Mouse (Mus musculus) lung, embryonic 16.5 days (tissue): ENCODE measurements around the gene Ngp. TPM values are rescaled to one million over a fixed set of nuclear protein-coding genes. Genes with fewer than 3 reads are reported as not detected.
"Not testable (repeated sequence)": the region's sequence is repeated elsewhere in the genome, so short reads cannot be mapped to it uniquely, and the experiment has no call there.

Source experiments
- ATAC-seq: fragments of 200-750 bp; cut with Nextera tagmentation; 2 replicates; pipeline ENCODE4 v1.8.0; 2017; ENCODE audit warnings: low read depth, mild to moderate bottlenecking, moderate library complexity
- H3K27ac ChIP-seq: fragments of 300-500 bp; sonication (generic); 2 replicates; pipeline ENCODE4 v1.5.1; 2014; ENCODE audit warnings: mild to moderate bottlenecking, control low read depth, low read length
- H3K27me3 ChIP-seq: fragments of 300-500 bp; sonication (generic); 2 replicates; pipeline ENCODE4 v1.6.1; 2014; ENCODE audit warnings: low read depth, low read length, mixed read lengths; ENCODE audit not compliant: control insufficient read depth, insufficient read depth
- H3K36me3 ChIP-seq: fragments of 300-500 bp; sonication (generic); 2 replicates; pipeline ENCODE4 v1.6.1; 2014; ENCODE audit warnings: low read length; ENCODE audit not compliant: control insufficient read depth, insufficient read depth
- H3K4me1 ChIP-seq: fragments of 300-500 bp; sonication (generic); replicated peaks from 2 replicates; pipeline ENCODE4 v1.6.1; 2014; ENCODE audit warnings: low read length, mixed read lengths; ENCODE audit not compliant: control insufficient read depth, insufficient read depth
- H3K4me2 ChIP-seq: fragments of 300-500 bp; sonication (generic); 2 replicates; pipeline ENCODE4 v1.6.1; 2014; ENCODE audit warnings: low read depth, low read length, control low read depth
- H3K4me3 ChIP-seq: fragments of 300-500 bp; sonication (generic); 2 replicates; pipeline ENCODE4 v1.5.1; 2014; ENCODE audit warnings: mild to moderate bottlenecking, low read length, control low read depth
- H3K9ac ChIP-seq: fragments of 300-500 bp; sonication (generic); 2 replicates; pipeline ENCODE4 v1.6.1; 2014; ENCODE audit warnings: low read length, control low read depth
- H3K9me3 ChIP-seq: fragments of 300-500 bp; sonication (generic); 2 replicates; pipeline ENCODE4 v1.6.1; 2016; ENCODE audit warnings: low read length; ENCODE audit not compliant: control insufficient read depth
- WGBS: fragments of 180-500 bp; shearing (Covaris S2); extraction: QIAGEN DNeasy Blood & Tissue Kit; methylation state at CpG from one replicate; pipeline ENCODE4 v1.1.7; 2014; 5-methylcytosine and 5-hydroxymethylcytosine counted together
- polyA plus RNA-seq: library from polyadenylated mRNA; unstranded; fragments of >200 nt; fragmentation: Nextera tagmentation; extraction: Ambion mirVana; gene quantifications from 2 replicates; pipeline ENCODE4 v1.2.1, GENCODE M21; 2015

Ngp gene
- polyA plus RNA-seq, result 3.3 and 10.2 TPM in 2 replicates

- no peak for ATAC-seq
- WGBS, result 82% methylated on average over 12 of the region's 12 CpGs
- Histone ChIP-seq H3K36me3 (no peaks in the 10 kb centered on the region), H3K4me2 (no peak within 1 kb of the TSS), H3K4me3 (no peak within 1 kb of the TSS), H3K27ac (no peak within 1 kb of the TSS), H3K9ac (no peak within 1 kb of the TSS), H3K4me1 (no peaks in the 10 kb centered on the region), H3K27me3 (no peaks in the 10 kb centered on the region), H3K9me3 (no peaks in the 10 kb centered on the region)
Measured at GRCm38 (mm10) chr9:110419511-110420112, at the start of gene Ngp. Ngp (plus strand) TSS chr9:110419747.

- Histone ChIP-seq H3K27me3 (no peaks in the 10 kb centered on the region), H3K4me2 (no peak overlapping the region), H3K36me3 (0 out of 2 replicates have a peak, but pooled peaks cover 5% of the 10 kb centered on the region), H3K27ac (no peak overlapping the region), H3K4me1 (no peaks in the 10 kb centered on the region), H3K4me3 (no peak overlapping the region), H3K9me3 (no peaks in the 10 kb centered on the region), H3K9ac (no peak overlapping the region)
- ATAC-seq, result no peak
- WGBS, result 82% methylated on average over 3 of the region's 3 CpGs
Measured at GRCm38 (mm10) chr9:110369860-110370259, 49.7 kb upstream of the Ngp start.

- Histone ChIP-seq H3K4me2 (no peak overlapping the region), H3K4me1 (no peaks in the 10 kb centered on the region), H3K27me3 (no peaks in the 10 kb centered on the region), H3K9ac (no peak overlapping the region), H3K27ac (no peak overlapping the region), H3K4me3 (no peak overlapping the region), H3K36me3 (peaks cover 16% of the 10 kb centered on the region; the same call in 1 of the 2 replicates), H3K9me3 (no peaks in the 10 kb centered on the region)
- ATAC-seq, result no peak
- WGBS, result 88% methylated on average over 13 of the region's 13 CpGs
Measured at GRCm38 (mm10) chr9:110373871-110374270, 45.7 kb upstream of the Ngp start.

- no peak overlapping the region for H3K9ac ChIP-seq
- H3K4me3 ChIP-seq, result no peak overlapping the region
- no peaks in the 10 kb centered on the region for H3K9me3 ChIP-seq
- H3K27ac ChIP-seq, result no peak overlapping the region
- ATAC-seq, result no peak
- WGBS, result 85% methylated on average over 3 of the region's 3 CpGs
- H3K36me3 ChIP-seq, result peaks cover 16% of the 10 kb centered on the region; the same call in 1 of the 2 replicates
- no peaks in the 10 kb centered on the region for H3K27me3 ChIP-seq
- no peak overlapping the region for H3K4me2 ChIP-seq
- no peaks in the 10 kb centered on the region for H3K4me1 ChIP-seq
Measured at GRCm38 (mm10) chr9:110375668-110376067, 43.9 kb upstream of the Ngp start.

- not testable (repeated sequence) for H3K4me2 ChIP-seq, H3K27ac ChIP-seq, H3K9me3 ChIP-seq, H3K9ac ChIP-seq, ATAC-seq, H3K4me3 ChIP-seq, H3K4me1 ChIP-seq, H3K27me3 ChIP-seq
- H3K36me3 ChIP-seq, result peaks cover 16% of the 10 kb centered on the region; the same call in 1 of the 2 replicates
- WGBS, result 81% methylated on average over 15 of the region's 15 CpGs
Measured at GRCm38 (mm10) chr9:110377655-110378054, 41.9 kb upstream of the Ngp start.

- Histone ChIP-seq H3K4me2 (no peak overlapping the region), H3K4me1 (no peaks in the 10 kb centered on the region; the same call in 1 of the 2 replicates), H3K9me3 (no peaks in the 10 kb centered on the region), H3K9ac (no peak overlapping the region), H3K36me3 (peaks cover 13% of the 10 kb centered on the region; the same call in 1 of the 2 replicates), H3K27ac (no peak overlapping the region), H3K4me3 (no peak overlapping the region), H3K27me3 (no peaks in the 10 kb centered on the region)
- WGBS, result 93% methylated on average over 8 of the region's 8 CpGs
- ATAC-seq, result no peak
Measured at GRCm38 (mm10) chr9:110379361-110379760, 40.2 kb upstream of the Ngp start.

GRCm38 (mm10) chr9:110380662-110381061 is 38.9 kb upstream of the Ngp start:
- Histone ChIP-seq H3K9ac (peak overlapping the region; percentile 15; the same call in 1 of the 2 replicates), H3K36me3 (peaks cover 24% of the 10 kb centered on the region; the same call in 1 of the 2 replicates), H3K9me3 (no peaks in the 10 kb centered on the region), H3K27ac (no peak overlapping the region), H3K27me3 (no peaks in the 10 kb centered on the region), H3K4me3 (0 out of 2 replicates have a peak overlapping the region, but pooled peaks have one; percentile 6), H3K4me2 (peak overlapping the region; percentile 32), H3K4me1 (no peaks in the 10 kb centered on the region; the same call in 1 of the 2 replicates)
- 24% methylated on average over 21 of the region's 21 CpGs for WGBS
- peak; percentile 61 for ATAC-seq

GRCm38 (mm10) chr9:110381292-110381691 is 38.3 kb upstream of the Ngp start:
- H3K36me3 ChIP-seq, result peaks cover 29% of the 10 kb centered on the region
- ATAC-seq, result no peak
- WGBS, result 71% methylated on average over 12 of the region's 12 CpGs

GRCm38 (mm10) chr9:110384369-110384929 is 35.1 kb upstream of the Ngp start:
- Histone ChIP-seq H3K9ac (no peak overlapping the region), H3K27me3 (no peaks in the 10 kb centered on the region), H3K9me3 (no peaks in the 10 kb centered on the region), H3K36me3 (peaks cover 42% of the 10 kb centered on the region), H3K4me2 (no peak overlapping the region), H3K4me1 (no peaks in the 10 kb centered on the region; the same call in 1 of the 2 replicates), H3K27ac (no peak overlapping the region), H3K4me3 (no peak overlapping the region)
- ATAC-seq, result no peak
- 82% methylated on average over 7 of the region's 7 CpGs for WGBS

More at GRCm38 (mm10) chr9:110381292-110381691, 38.3 kb upstream of the Ngp start:
- Histone ChIP-seq H3K4me2 (no peak overlapping the region), H3K27ac (no peak overlapping the region), H3K4me1 (no peaks in the 10 kb centered on the region; the same call in 1 of the 2 replicates), H3K9ac (no peak overlapping the region), H3K4me3 (no peak overlapping the region), H3K9me3 (no peaks in the 10 kb centered on the region), H3K27me3 (no peaks in the 10 kb centered on the region)
